In genomic region chr5:135547990-135548389, GRCm38 (mm10) we compare ENCODE assay signal across 28 mouse cellular contexts. TPM values are rescaled to one million over a fixed set of nuclear protein-coding genes. Genes with fewer than 3 reads are reported as not detected.
A peak's percentile ranks its signal among the peaks of the same experiment; 100 is the strongest.
DNase-seq lines count a peak whose midpoint lies in the region; TF ChIP-seq lines count a peak whose summit lies in the region.
"Had no signal": no experiment of that assay in that cellular context is flagged by ENCODE, and none has a peak within 500 bp of the region (broad histone marks: within the 10 kb centered on the region; RNA-seq: fewer than 3 reads in every experiment).

No protein-coding gene starts in this region.

- H3K36me3 ChIP-seq in CH12.LX (replicated peaks in 1 of 2; ENCODE audit: control insufficient read depth in 1 of 2, insufficient read depth in 1 of 2, low read length in 1 of 2): no peaks in the 10 kb centered on the region
- H3K36me3 ChIP-seq in ES-E14 (ENCODE audit: control insufficient read depth, insufficient read depth, low read length, poor library complexity, severe bottlenecking): no peaks in the 10 kb centered on the region
- H3K36me3 ChIP-seq: G1E had no signal

- no peak for TF ChIP-seq POLR2A in CH12.LX (IDR thresholded peaks at IDR 0.05; ENCODE audit: low read depth, low read length)

- DNase-seq in CH12.LX (ENCODE audit: extremely low read depth) (no peak), ES-E14 (ENCODE audit: low read depth, low spot score) (no peak), adipocyte (ENCODE audit: low spot score) (peak; percentile 45)
- DNase-seq in spleen, postnatal 4 days (ENCODE audit: low spot score in 2 of 2): no peak
- DNase-seq in gastrocnemius, postnatal 10 days: no peak
- no peak for DNase-seq in layer of hippocampus, adult 2 months (ENCODE audit: low spot score in 2 of 2)
- DNase-seq: adrenal gland, adult 2 months; adrenal gland, adult 8-10 months; adrenal gland, postnatal 10 days; adrenal gland, postnatal 14 days; adrenal gland, postnatal 25 days; adrenal gland, postnatal 36 days; B cell, adult 2 months; cerebellum, adult 11 months; cerebellum, adult 11-12 months; cerebellum, adult 18-20 months; cerebellum, adult 2 months; cerebellum, adult 8-10 months; cerebellum, adult 9-10 months had no signal

- peaks cover 0 to 32% of the 10 kb centered on the region in 2 experiments; a peak in 2 of 4 replicates for H3K4me1 ChIP-seq in CH12.LX (ENCODE audit: control insufficient read depth in 1 of 2, insufficient read depth in 2 of 2)
- no peaks in the 10 kb centered on the region for H3K4me1 ChIP-seq in ES-E14 (ENCODE audit: control insufficient read depth in 2 of 2, insufficient read depth in 2 of 2, low read length in 2 of 2, poor library complexity in 1 of 2)

- no peak overlapping the region for H3K4me2 ChIP-seq in CH12.LX (ENCODE audit: insufficient read depth, low read depth, poor library complexity, severe bottlenecking)

- in situ Hi-C loops in CH12.LX (cut with MboI; ENCODE audit: low pct_ligation_motif_present, low pct_unique_long_range_greater_than_20kb, low sequenced_read_pairs): no loop called here
- in situ Hi-C loops in ES-E14 (cut with MboI; ENCODE audit: low sequenced_read_pairs in 2 of 2, unreplicated experiment in 2 of 2): no loop called here

- no peak for TF ChIP-seq RAD21 in CH12.LX (IDR thresholded peaks at IDR 0.05; ENCODE audit: low read depth, low read length)

- peaks cover 4% of the 10 kb centered on the region for H3K27me3 ChIP-seq in CH12.LX (replicated peaks)

- H3K9ac ChIP-seq in CH12.LX (ENCODE audit: insufficient read depth, low read depth) (no peak overlapping the region), ES-E14 (ENCODE audit: insufficient read depth, low read depth, low read length, poor library complexity, severe bottlenecking) (no peak overlapping the region)

- no peaks in the 10 kb centered on the region for H3K9me3 ChIP-seq in CH12.LX (replicated peaks; ENCODE audit: low read length)
- no peaks in the 10 kb centered on the region for H3K9me3 ChIP-seq in ES-E14 (ENCODE audit: control insufficient read depth, insufficient read depth, low read depth, low read length)
- H3K9me3 ChIP-seq: G1E had no signal

- no peaks in the 10 kb centered on the region for H3K79me2 ChIP-seq in CH12.LX (replicated peaks; ENCODE audit: control insufficient read depth, extremely low read depth, insufficient read depth, poor library complexity, severe bottlenecking)

- TF ChIP-seq CTCF in CH12.LX (conservative IDR thresholded peaks at IDR 0.05 in 1 of 2, IDR thresholded peaks at IDR 0.05 in 1 of 2; ENCODE audit: low read depth in 2 of 2, low read length in 2 of 2): no peak
- no peak for TF ChIP-seq CTCF in layer of hippocampus, adult 2 months (conservative IDR thresholded peaks at IDR 0.05)

- H3K4me3 ChIP-seq in CH12.LX (replicated peaks in 1 of 3; ENCODE audit: low read depth in 2 of 3, low read length in 2 of 3, poor library complexity in 1 of 3) (no peak overlapping the region), ES-E14 (ENCODE audit: insufficient read depth in 1 of 2, low read depth in 1 of 2, low read length in 2 of 2, poor library complexity in 1 of 2, severe bottlenecking in 1 of 2) (no peak overlapping the region)
- no peak overlapping the region for H3K4me3 ChIP-seq in layer of hippocampus, adult 2 months

- H3K27ac ChIP-seq in CH12.LX (ENCODE audit: insufficient read depth, low read depth) (no peak overlapping the region), ES-E14 (ENCODE audit: insufficient read depth, low read depth, low read length, poor library complexity, severe bottlenecking) (no peak overlapping the region)
- no peak overlapping the region for H3K27ac ChIP-seq in layer of hippocampus, adult 2 months

- no peak for TF ChIP-seq EP300 in CH12.LX (IDR thresholded peaks at IDR 0.05; ENCODE audit: low read length)

- dilution Hi-C loops in CH12.LX (cut with MboI; ENCODE audit: extremely low pct_ligation_motif_present, extremely low pct_unique_long_range_greater_than_20kb, low sequenced_read_pairs): no loop called here

TF ChIP-seq in CH12.LX, 34 proteins besides CTCF, POLR2A, EP300 and RAD21:
- TF ChIP-seq RCOR1 (conservative IDR thresholded peaks at IDR 0.05; ENCODE audit: low read depth, low read length) (no peak), ZNF384 (IDR thresholded peaks at IDR 0.05; ENCODE audit: low read depth, low read length) (peak; percentile 71)

TF ChIP-seq in ES-E14, 5 proteins besides CTCF, POLR2A, EP300 and RAD21:
- TF ChIP-seq CHD2 (IDR thresholded peaks at IDR 0.05; ENCODE audit: low read depth, low read length) (no peak), ZNF384 (IDR thresholded peaks at IDR 0.05; ENCODE audit: low read depth, low read length) (peak; percentile 61; the same call in 1 of the 2 replicates)

RNA-seq across cellular contexts. Expression of gene Hip1, which starts 3.1 kb away (rescaled TPM):
- 6.3 and 6.4 TPM in 2 replicates for total RNA-seq in CH12.LX (2012; rRNA removed)
- 1.8 and 2.2 TPM in 2 replicates for total RNA-seq in CH12.LX (2014; rRNA removed)
- 3.4 and 3.6 TPM in 2 replicates for polyA plus RNA-seq in CH12.LX (2012; ENCODE audit: insufficient read length, low read depth)
- 42.9 and 55.5 TPM in 2 replicates for total RNA-seq in ES-E14 (2012; rRNA removed)
- 10 to 100 TPM; 82.8 to 92.7 TPM for total RNA-seq in gastrocnemius, postnatal 10 days (2021)
- total RNA-seq in layer of hippocampus, adult 2 months (2021): 10 to 100 TPM; 41.2 to 41.4 TPM
- polyA plus RNA-seq: G1E had no signal

RNA-seq across cellular contexts. Expression of gene Ccl26, which starts 15.4 kb away (rescaled TPM):
- total RNA-seq in CH12.LX (2012; rRNA removed) (not detected in 2 replicates), CH12.LX (2014; rRNA removed) (not detected in 2 replicates), ES-E14 (2012; rRNA removed) (not detected in 2 replicates)
- polyA plus RNA-seq in CH12.LX (2012; ENCODE audit: insufficient read length, low read depth): not detected in 2 replicates
- not detected for total RNA-seq in gastrocnemius, postnatal 10 days (2021)
- not detected for total RNA-seq in layer of hippocampus, adult 2 months (2021)
- total RNA-seq: adrenal gland, adult 18-20 months; adrenal gland, adult 2 months; adrenal gland, adult 8-10 months; adrenal gland, postnatal 10 days; adrenal gland, postnatal 14 days; adrenal gland, postnatal 25 days; adrenal gland, postnatal 36 days; adrenal gland, postnatal 4 days; G1E; MEL had no signal
- polyA plus RNA-seq: activated CD4-positive, CD25-positive, alpha-beta regulatory T cell, adult 4 months; adrenal gland, adult 2 months; brain, embryonic 14.5 days; C2C12; CD4-positive, CD25-positive, alpha-beta regulatory T cell, adult 4 months; cerebellum, adult 2 months; G1E; Patski had no signal

RNA-seq across cellular contexts. Expression of gene Ccl24, which starts 24.9 kb away (rescaled TPM):
- total RNA-seq in CH12.LX (2012; rRNA removed): not detected in 2 replicates
- not detected in 2 replicates for total RNA-seq in CH12.LX (2014; rRNA removed)
- polyA plus RNA-seq in CH12.LX (2012; ENCODE audit: insufficient read length, low read depth): not detected in 2 replicates
- total RNA-seq in ES-E14 (2012; rRNA removed): not detected in 2 replicates
- total RNA-seq in gastrocnemius, postnatal 10 days (2021): 1 to 10 TPM; 1.7 to 3.2 TPM
- not detected for total RNA-seq in layer of hippocampus, adult 2 months (2021)
- total RNA-seq: G1E, MEL had no signal
- polyA plus RNA-seq: activated CD4-positive, CD25-positive, alpha-beta regulatory T cell, adult 4 months; C2C12; CD4-positive, CD25-positive, alpha-beta regulatory T cell, adult 4 months; G1E; Patski had no signal
